Mouse (Mus musculus): ENCODE measurements around the gene Macrod2. TPM values are rescaled to one million over a fixed set of nuclear protein-coding genes. Genes with fewer than 3 reads are reported as not detected.

Gene Macrod2
- polyA plus RNA-seq, 1 experiment from 2014 or later = 31.9 TPM

DNA sequence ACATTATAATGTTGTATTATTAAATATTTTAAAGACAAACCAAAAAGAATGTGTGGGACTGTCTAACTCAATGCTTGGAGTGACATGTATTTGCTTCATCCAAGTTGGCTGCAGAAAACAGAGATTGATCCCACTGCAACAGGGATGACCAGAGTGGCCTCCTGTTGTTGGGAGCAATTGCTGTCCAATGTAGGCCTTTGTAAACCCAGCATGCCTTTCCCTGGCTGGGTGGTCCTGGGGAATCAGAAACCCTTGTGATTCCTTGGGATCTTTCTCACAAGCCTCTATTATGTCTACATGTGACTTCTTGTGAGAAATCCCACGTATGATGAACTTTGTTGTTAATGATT, 806.9 kb downstream of the Macrod2 start:
- Histone ChIP-seq H3K4me1 (replicated peaks; ENCODE audit: control insufficient read depth, insufficient read depth) (no peaks in the 10 kb centered on the region), H3K4me3 (ENCODE audit: low read depth, low read length) (no peak overlapping the region), H3K9ac (ENCODE audit: low read length) (no peak overlapping the region), H3K27me3 (ENCODE audit: control insufficient read depth, insufficient read depth, low read length) (no peaks in the 10 kb centered on the region), H3K36me3 (ENCODE audit: control insufficient read depth, insufficient read depth, low read length) (no peaks in the 10 kb centered on the region), H3K9me3 (ENCODE audit: control insufficient read depth, low read length) (no peaks in the 10 kb centered on the region), H3K4me2 (replicated peaks; ENCODE audit: low read depth) (no peak overlapping the region), H3K27ac (replicated peaks) (no peak overlapping the region)
- DNase-seq (ENCODE audit: low spot score) (no peak), ATAC-seq (ENCODE audit: low FRiP score, low TSS enrichment) (no peak)
- WGBS = 75% methylated on average over 1 of the region's 1 CpGs
- TF ChIP-seq CTCF (IDR thresholded peaks at IDR 0.05; ENCODE audit: low read depth) = no peak
- no peak for TF ChIP-seq EP300 (optimal IDR thresholded peaks at IDR 0.05)

DNA sequence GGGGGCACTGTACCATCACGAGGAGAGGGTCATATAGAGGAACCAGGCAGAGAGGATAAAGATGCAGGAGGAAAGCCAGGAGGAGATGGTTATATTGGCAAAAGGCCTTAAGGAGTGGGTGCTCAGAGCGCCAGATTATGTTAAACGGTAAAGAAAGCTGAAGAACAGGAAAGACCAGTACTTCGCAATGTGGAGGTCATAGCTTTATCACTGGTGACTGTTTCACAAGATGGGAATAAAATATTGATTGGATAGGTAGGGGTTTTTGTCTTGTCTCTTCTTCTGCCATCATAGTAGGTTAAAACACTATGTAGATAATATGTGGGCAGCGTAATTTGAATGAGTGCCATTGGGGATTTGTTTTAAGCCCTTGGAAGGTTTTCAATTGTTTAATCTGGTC, 816.2 kb downstream of the Macrod2 start:
- H3K4me3 ChIP-seq (ENCODE audit: low read depth, low read length) = no peak overlapping the region
- no peak for DNase-seq (ENCODE audit: low spot score)
- no peaks in the 10 kb centered on the region for H3K4me1 ChIP-seq (replicated peaks; ENCODE audit: control insufficient read depth, insufficient read depth)
- H3K27me3 ChIP-seq (ENCODE audit: control insufficient read depth, insufficient read depth, low read length) = no peaks in the 10 kb centered on the region
- no peak for TF ChIP-seq CTCF (IDR thresholded peaks at IDR 0.05; ENCODE audit: low read depth)
- TF ChIP-seq EP300 (optimal IDR thresholded peaks at IDR 0.05) = no peak
- WGBS = 74% methylated on average over 5 of the region's 5 CpGs
- H3K4me2 ChIP-seq (replicated peaks; ENCODE audit: low read depth) = no peak overlapping the region
- no peak overlapping the region for H3K9ac ChIP-seq (ENCODE audit: low read length)
- H3K27ac ChIP-seq (replicated peaks) = no peak overlapping the region
- H3K9me3 ChIP-seq (ENCODE audit: control insufficient read depth, low read length) = no peaks in the 10 kb centered on the region
- H3K36me3 ChIP-seq (ENCODE audit: control insufficient read depth, insufficient read depth, low read length) = no peaks in the 10 kb centered on the region
- ATAC-seq (ENCODE audit: low FRiP score, low TSS enrichment) = no peak

DNA sequence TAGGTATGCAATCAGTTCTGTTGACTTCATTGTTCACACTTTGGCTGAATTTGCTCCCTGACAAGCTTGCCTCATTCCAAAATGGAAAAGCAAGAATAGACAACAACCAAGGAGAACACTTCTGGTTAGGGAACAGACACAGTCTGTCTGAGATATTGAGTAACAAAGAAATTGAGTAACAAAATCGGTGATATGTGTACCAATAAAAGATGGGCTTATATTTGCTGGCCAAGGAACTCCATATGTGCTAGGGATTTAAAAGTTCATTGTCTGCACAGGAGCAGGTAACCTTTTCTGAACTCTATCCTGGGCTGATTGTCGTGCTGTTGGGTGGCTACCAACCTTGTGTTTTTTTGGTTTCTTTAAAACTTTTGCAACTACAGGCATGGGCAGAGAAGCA, 817.2 kb downstream of the Macrod2 start:
- no peak overlapping the region for H3K4me2 ChIP-seq (replicated peaks; ENCODE audit: low read depth)
- no peaks in the 10 kb centered on the region for H3K4me1 ChIP-seq (replicated peaks; ENCODE audit: control insufficient read depth, insufficient read depth)
- H3K27ac ChIP-seq (replicated peaks) = no peak overlapping the region
- TF ChIP-seq EP300 (optimal IDR thresholded peaks at IDR 0.05) (no peak), CTCF (IDR thresholded peaks at IDR 0.05; ENCODE audit: low read depth) (no peak)
- no peak for ATAC-seq (ENCODE audit: low FRiP score, low TSS enrichment)
- H3K9ac ChIP-seq (ENCODE audit: low read length) = no peak overlapping the region
- DNase-seq (ENCODE audit: low spot score) = no peak
- H3K36me3 ChIP-seq (ENCODE audit: control insufficient read depth, insufficient read depth, low read length) = no peaks in the 10 kb centered on the region
- H3K9me3 ChIP-seq (ENCODE audit: control insufficient read depth, low read length) = no peaks in the 10 kb centered on the region
- WGBS = 88% methylated on average over 2 of the region's 2 CpGs
- no peaks in the 10 kb centered on the region for H3K27me3 ChIP-seq (ENCODE audit: control insufficient read depth, insufficient read depth, low read length)
- H3K4me3 ChIP-seq (ENCODE audit: low read depth, low read length) = no peak overlapping the region

DNA sequence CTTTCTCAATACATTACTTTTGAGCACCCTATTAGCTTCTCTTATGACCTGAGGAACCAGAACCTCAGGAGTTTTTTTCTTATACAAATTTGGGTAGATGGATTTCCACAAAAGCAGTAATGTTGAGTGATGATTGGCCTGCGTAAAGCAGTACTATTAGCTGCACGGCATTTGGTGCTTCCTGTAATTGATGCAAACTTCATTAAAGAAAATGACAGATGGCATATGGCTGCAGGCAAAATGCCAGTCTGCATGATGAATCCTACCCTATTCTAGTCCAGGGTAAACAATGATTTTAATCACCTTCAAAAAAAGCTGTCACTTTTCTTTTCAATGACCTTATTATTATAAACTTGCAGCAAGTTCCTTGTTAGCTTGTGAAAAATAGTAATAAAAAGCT, 822.4 kb downstream of the Macrod2 start:
- TF ChIP-seq CTCF (IDR thresholded peaks at IDR 0.05; ENCODE audit: low read depth) = no peak
- no peak for TF ChIP-seq EP300 (optimal IDR thresholded peaks at IDR 0.05)
- H3K27me3 ChIP-seq (ENCODE audit: control insufficient read depth, insufficient read depth, low read length) = no peaks in the 10 kb centered on the region
- no peaks in the 10 kb centered on the region for H3K4me1 ChIP-seq (replicated peaks; ENCODE audit: control insufficient read depth, insufficient read depth)
- no peak overlapping the region for H3K4me2 ChIP-seq (replicated peaks; ENCODE audit: low read depth)
- ATAC-seq (ENCODE audit: low FRiP score, low TSS enrichment) (no peak), DNase-seq (ENCODE audit: low spot score) (no peak)
- WGBS = 47% methylated on average over 2 of the region's 2 CpGs
- H3K36me3 ChIP-seq (ENCODE audit: control insufficient read depth, insufficient read depth, low read length) = no peaks in the 10 kb centered on the region
- H3K27ac ChIP-seq (replicated peaks) = no peak overlapping the region
- no peaks in the 10 kb centered on the region for H3K9me3 ChIP-seq (ENCODE audit: control insufficient read depth, low read length)
- no peak overlapping the region for H3K4me3 ChIP-seq (ENCODE audit: low read depth, low read length)
- H3K9ac ChIP-seq (ENCODE audit: low read length) = no peak overlapping the region

DNA sequence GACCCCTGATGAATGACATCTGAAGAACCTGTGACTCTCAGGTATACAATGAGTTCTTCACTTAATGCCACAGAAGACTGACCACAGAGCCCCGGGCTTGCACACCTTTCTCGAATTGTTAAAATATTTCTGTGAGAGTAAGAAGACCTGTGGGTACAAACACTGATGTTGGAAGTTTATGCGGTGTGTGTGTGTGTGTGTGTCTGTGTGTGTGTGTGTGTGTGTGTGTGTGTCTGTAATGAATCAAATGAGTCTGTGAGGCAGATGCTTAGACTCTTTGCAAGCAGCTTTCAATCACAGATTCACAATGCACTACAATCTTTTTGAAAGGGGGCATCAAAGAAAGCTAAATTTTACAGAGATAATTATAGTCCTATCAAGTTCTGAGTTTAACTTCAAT, 822.8 kb downstream of the Macrod2 start:
- no peaks in the 10 kb centered on the region for H3K27me3 ChIP-seq (ENCODE audit: control insufficient read depth, insufficient read depth, low read length)
- H3K9ac ChIP-seq (ENCODE audit: low read length) = no peak overlapping the region
- H3K27ac ChIP-seq (replicated peaks) = no peak overlapping the region
- no peak for ATAC-seq (ENCODE audit: low FRiP score, low TSS enrichment)
- WGBS = 59% methylated on average over 3 of the region's 3 CpGs
- no peak for TF ChIP-seq CTCF (IDR thresholded peaks at IDR 0.05; ENCODE audit: low read depth)
- TF ChIP-seq EP300 (optimal IDR thresholded peaks at IDR 0.05) = no peak
- H3K4me1 ChIP-seq (replicated peaks; ENCODE audit: control insufficient read depth, insufficient read depth) = no peaks in the 10 kb centered on the region
- DNase-seq (ENCODE audit: low spot score) = no peak
- H3K4me3 ChIP-seq (ENCODE audit: low read depth, low read length) = no peak overlapping the region
- H3K4me2 ChIP-seq (replicated peaks; ENCODE audit: low read depth) = no peak overlapping the region
- no peaks in the 10 kb centered on the region for H3K9me3 ChIP-seq (ENCODE audit: control insufficient read depth, low read length)
- H3K36me3 ChIP-seq (ENCODE audit: control insufficient read depth, insufficient read depth, low read length) = no peaks in the 10 kb centered on the region

DNA sequence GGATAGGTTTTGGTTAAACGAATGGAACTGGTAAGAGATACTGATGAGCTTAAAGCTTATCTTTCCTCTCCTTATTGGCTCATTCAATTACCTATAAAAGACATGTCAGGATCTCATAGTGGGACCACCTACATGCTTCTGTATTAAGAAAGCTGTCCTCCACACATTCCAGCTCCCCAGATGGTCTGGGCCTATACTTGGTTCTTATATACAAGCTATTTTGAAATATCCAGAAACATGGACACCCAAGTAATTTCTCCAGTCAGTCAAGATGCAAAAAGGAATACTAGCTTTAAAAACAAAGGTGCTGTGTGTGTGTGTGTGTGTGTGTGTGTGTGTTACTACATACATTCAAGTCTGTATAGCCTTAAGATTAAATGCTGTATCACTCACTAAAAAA, 833.7 kb downstream of the Macrod2 start:
- no peak overlapping the region for H3K9ac ChIP-seq (ENCODE audit: low read length)
- H3K4me3 ChIP-seq (ENCODE audit: low read depth, low read length) = no peak overlapping the region
- 93% methylated on average over 1 of the region's 1 CpGs for WGBS
- DNase-seq (ENCODE audit: low spot score) (no peak), ATAC-seq (ENCODE audit: low FRiP score, low TSS enrichment) (no peak)
- H3K36me3 ChIP-seq (ENCODE audit: control insufficient read depth, insufficient read depth, low read length) = no peaks in the 10 kb centered on the region
- H3K27me3 ChIP-seq (ENCODE audit: control insufficient read depth, insufficient read depth, low read length) = no peaks in the 10 kb centered on the region
- no peaks in the 10 kb centered on the region for H3K4me1 ChIP-seq (replicated peaks; ENCODE audit: control insufficient read depth, insufficient read depth)
- TF ChIP-seq EP300 (optimal IDR thresholded peaks at IDR 0.05) (no peak), CTCF (IDR thresholded peaks at IDR 0.05; ENCODE audit: low read depth) (no peak)
- H3K4me2 ChIP-seq (replicated peaks; ENCODE audit: low read depth) = no peak overlapping the region
- H3K27ac ChIP-seq (replicated peaks) = no peak overlapping the region
- H3K9me3 ChIP-seq (ENCODE audit: control insufficient read depth, low read length) = no peaks in the 10 kb centered on the region

Measured in stomach, postnatal 0 days (tissue).